Mouse (Mus musculus): ENCODE results near the gene Mup4.
"Not testable (repeated sequence)": the region's sequence is repeated elsewhere in the genome, so short reads cannot be mapped to it uniquely, and the experiment has no call there.

Gene Mup4

GRCm38 (mm10) chr4:59960610-59961009 is at the start of gene Mup4:
TSS of gene Mup4 (minus strand) at chr4:59960710.
- DNase-seq (ENCODE audit: low spot score in 2 of 2), result no peak

- DNase-seq (ENCODE audit: low spot score in 2 of 2), result not testable (repeated sequence)
These were observed 37.4 kb upstream of the Mup4 start for GRCm38 (mm10) chr4:59997894-59998293.

GRCm38 (mm10) chr4:59963405-59964344 is 3.2 kb upstream of the Mup4 start, which contains the start of gene Mup6:
TSS of gene Mup6 (plus strand) at chr4:59964294.
- no peak for DNase-seq (ENCODE audit: low spot score in 2 of 2)

GRCm38 (mm10) chr4:59937543-59937942 is 23.0 kb downstream of the Mup4 start:
- DNase-seq (ENCODE audit: low spot score in 2 of 2), result no peak

- peak in 1 of 2 experiments; percentile 6 for DNase-seq (ENCODE audit: low spot score in 2 of 2)
These were observed 27.8 kb downstream of the Mup4 start for GRCm38 (mm10) chr4:59932505-59933281.

GRCm38 (mm10) chr4:59928347-59928746 is 32.2 kb downstream of the Mup4 start:
- DNase-seq (ENCODE audit: low spot score in 2 of 2), result peak; percentile 78 to 82

- DNase-seq (ENCODE audit: low spot score in 2 of 2), result no peak
These were observed 32.8 kb downstream of the Mup4 start for GRCm38 (mm10) chr4:59927666-59928065.

GRCm38 (mm10) chr4:59925082-59925481 is 35.4 kb downstream of the Mup4 start:
- peak; percentile 51 to 56 for DNase-seq (ENCODE audit: low spot score in 2 of 2)

- no peak for DNase-seq (ENCODE audit: low spot score in 2 of 2)
These were observed 42.5 kb downstream of the Mup4 start for GRCm38 (mm10) chr4:59917966-59918365.

GRCm38 (mm10) chr4:59914608-59915403 is 45.7 kb downstream of the Mup4 start, which contains the start of gene Slc46a2:
TSS of gene Slc46a2 (minus strand) at chr4:59915056.
- DNase-seq (ENCODE audit: low spot score in 2 of 2), result no peak

GRCm38 (mm10) chr4:59908785-59909184 is 51.7 kb downstream of the Mup4 start:
- no peak for DNase-seq (ENCODE audit: low spot score in 2 of 2)

- no peak for DNase-seq (ENCODE audit: low spot score in 2 of 2)
These were observed 52.8 kb downstream of the Mup4 start for GRCm38 (mm10) chr4:59907657-59908230.

- no peak for DNase-seq (ENCODE audit: low spot score in 2 of 2)
These were observed 53.4 kb downstream of the Mup4 start for GRCm38 (mm10) chr4:59907092-59907491.
